Mouse (Mus musculus) liver, embryonic 12.5 days (tissue): ENCODE results near the gene Ankrd28. TPM values are rescaled to one million over a fixed set of nuclear protein-coding genes. Genes with fewer than 3 reads are reported as not detected.
"Not testable (repeated sequence)": the region's sequence is repeated elsewhere in the genome, so short reads cannot be mapped to it uniquely, and the experiment has no call there.

Experiments used
- ATAC-seq: fragments of 200-750 bp; cut with Nextera tagmentation; 2 replicates; pipeline ENCODE4 v1.8.0; 2017; ENCODE audit warnings: moderate number of reproducible peaks, mild to moderate bottlenecking, moderate library complexity
- H3K27ac ChIP-seq: fragments of 300-500 bp; sonication (generic); 2 replicates; pipeline ENCODE4 v1.5.1; 2016; ENCODE audit warnings: mild to moderate bottlenecking
- H3K27me3 ChIP-seq: fragments of 300-500 bp; sonication (generic); replicated peaks from 2 replicates; pipeline ENCODE4 v1.6.1; 2016; ENCODE audit warnings: mild to moderate bottlenecking, moderate library complexity
- H3K36me3 ChIP-seq: fragments of 300-500 bp; sonication (generic); 2 replicates; pipeline ENCODE4 v1.6.1; 2016; ENCODE audit warnings: mild to moderate bottlenecking, moderate library complexity
- H3K4me1 ChIP-seq: fragments of 300-500 bp; sonication (generic); 2 replicates; pipeline ENCODE4 v1.6.1; 2016
- H3K4me2 ChIP-seq: fragments of 300-500 bp; sonication (generic); 2 replicates; pipeline ENCODE4 v1.6.1; 2016; ENCODE audit warnings: mild to moderate bottlenecking, moderate library complexity
- H3K4me3 ChIP-seq: fragments of 300-500 bp; sonication (generic); 2 replicates; pipeline ENCODE4 v1.5.1; 2016; ENCODE audit warnings: mild to moderate bottlenecking, moderate library complexity
- H3K9ac ChIP-seq: fragments of 300-500 bp; sonication (generic); 2 replicates; pipeline ENCODE4 v1.6.1; 2016; ENCODE audit warnings: mild to moderate bottlenecking, moderate library complexity
- H3K9me3 ChIP-seq: fragments of 300-500 bp; sonication (generic); replicated peaks from 2 replicates; pipeline ENCODE4 v1.6.1; 2016; ENCODE audit warnings: mild to moderate bottlenecking, moderate library complexity
- WGBS: fragments of 180-500 bp; shearing (Covaris S2); methylation state at CpG from one replicate; pipeline ENCODE4 v1.1.7; 2016; ENCODE audit not compliant: insufficient replicate concordance; 5-methylcytosine and 5-hydroxymethylcytosine counted together
- polyA plus RNA-seq: library from polyadenylated mRNA; unstranded; fragments of >200 nt; fragmentation: Nextera tagmentation; extraction: Ambion mirVana; gene quantifications from 2 replicates; pipeline ENCODE4 v1.2.1, GENCODE M21; 2016

Ankrd28 gene
- polyA plus RNA-seq: 6.2 and 6.6 TPM in 2 replicates

- Histone ChIP-seq H3K4me3 (peak within 1 kb of the TSS; percentile 97), H3K36me3 (no peaks in the 10 kb centered on the region), H3K27me3 (no peaks in the 10 kb centered on the region), H3K9me3 (no peaks in the 10 kb centered on the region), H3K9ac (peak within 1 kb of the TSS; percentile 89), H3K4me2 (peak within 1 kb of the TSS; percentile 95), H3K4me1 (peaks cover 29% of the 10 kb centered on the region), H3K27ac (peak within 1 kb of the TSS; percentile 90)
- peak; percentile 97 for ATAC-seq
- WGBS: under 1% methylated on average over 80 of the region's 81 CpGs
Measured at GRCm38 (mm10) chr14:31830571-31831369, at the start of gene Ankrd28. Ankrd28 (minus strand) TSS chr14:31830651.

- WGBS: 74% methylated on average over 6 of the region's 6 CpGs
- H3K4me3 ChIP-seq: no peak overlapping the region
- no peak overlapping the region for H3K4me2 ChIP-seq
- no peaks in the 10 kb centered on the region for H3K27me3 ChIP-seq
- no peaks in the 10 kb centered on the region for H3K9me3 ChIP-seq
- ATAC-seq: no peak
- no peaks in the 10 kb centered on the region for H3K36me3 ChIP-seq
- no peak overlapping the region for H3K27ac ChIP-seq
- no peaks in the 10 kb centered on the region for H3K4me1 ChIP-seq
- no peak overlapping the region for H3K9ac ChIP-seq
Measured at GRCm38 (mm10) chr14:31879456-31879855, 49.0 kb upstream of the Ankrd28 start.

- Histone ChIP-seq H3K36me3 (no peaks in the 10 kb centered on the region), H3K27me3 (no peaks in the 10 kb centered on the region), H3K4me3 (no peak overlapping the region), H3K9me3 (no peaks in the 10 kb centered on the region), H3K4me2 (no peak overlapping the region), H3K9ac (no peak overlapping the region), H3K4me1 (no peaks in the 10 kb centered on the region), H3K27ac (no peak overlapping the region)
- ATAC-seq: no peak
- 66% methylated on average over 5 of the region's 5 CpGs for WGBS
Measured at GRCm38 (mm10) chr14:31872130-31872529, 41.7 kb upstream of the Ankrd28 start.

- no peak overlapping the region for H3K4me3 ChIP-seq
- no peaks in the 10 kb centered on the region for H3K27me3 ChIP-seq
- no peak overlapping the region for H3K4me2 ChIP-seq
- no peaks in the 10 kb centered on the region for H3K36me3 ChIP-seq
- H3K4me1 ChIP-seq: no peaks in the 10 kb centered on the region
- no peak for ATAC-seq
- H3K27ac ChIP-seq: no peak overlapping the region
- 67% methylated on average over 5 of the region's 5 CpGs for WGBS
- H3K9ac ChIP-seq: no peak overlapping the region
- peaks cover 12% of the 10 kb centered on the region for H3K9me3 ChIP-seq
Measured at GRCm38 (mm10) chr14:31870436-31870835, 40.0 kb upstream of the Ankrd28 start.

GRCm38 (mm10) chr14:31868591-31868990 lies 38.1 kb upstream of the Ankrd28 start:
- WGBS: 32% methylated on average over 1 of the region's 1 CpGs
- Histone ChIP-seq H3K4me1 (no peaks in the 10 kb centered on the region), H3K27ac (no peak overlapping the region), H3K4me3 (no peak overlapping the region), H3K36me3 (no peaks in the 10 kb centered on the region), H3K27me3 (no peaks in the 10 kb centered on the region), H3K9me3 (peaks cover 18% of the 10 kb centered on the region), H3K9ac (no peak overlapping the region), H3K4me2 (no peak overlapping the region)
- ATAC-seq: no peak

- H3K27ac ChIP-seq, ATAC-seq, H3K4me3 ChIP-seq, H3K36me3 ChIP-seq, H3K9ac ChIP-seq, H3K4me2 ChIP-seq, H3K27me3 ChIP-seq, H3K4me1 ChIP-seq: not testable (repeated sequence)
- H3K9me3 ChIP-seq: peaks cover 34% of the 10 kb centered on the region
- whole genome bisulfite sequencing: 80% methylated on average over 10 of the region's 10 CpGs
Measured at GRCm38 (mm10) chr14:31866366-31866765, 35.9 kb upstream of the Ankrd28 start.

- Histone ChIP-seq H3K4me3 (no peak overlapping the region), H3K4me1 (no peaks in the 10 kb centered on the region), H3K4me2 (no peak overlapping the region), H3K36me3 (no peaks in the 10 kb centered on the region), H3K27me3 (no peaks in the 10 kb centered on the region), H3K9me3 (peaks cover 16% of the 10 kb centered on the region), H3K9ac (no peak overlapping the region), H3K27ac (no peak overlapping the region)
- no peak for ATAC-seq
- WGBS: 71% methylated on average over 2 of the region's 2 CpGs
Measured at GRCm38 (mm10) chr14:31858679-31859078, 28.2 kb upstream of the Ankrd28 start.

GRCm38 (mm10) chr14:31857096-31857975 lies 26.9 kb upstream of the Ankrd28 start:
- no peak overlapping the region for H3K4me2 ChIP-seq
- H3K27me3 ChIP-seq: no peaks in the 10 kb centered on the region
- H3K4me1 ChIP-seq: no peaks in the 10 kb centered on the region
- H3K9ac ChIP-seq: no peak overlapping the region
- no peak overlapping the region for H3K4me3 ChIP-seq
- H3K27ac ChIP-seq: no peak overlapping the region
- peaks cover 8% of the 10 kb centered on the region for H3K9me3 ChIP-seq
- H3K36me3 ChIP-seq: no peaks in the 10 kb centered on the region
- WGBS: 64% methylated on average over 11 of the region's 11 CpGs
- no peak for ATAC-seq

- H3K4me1 ChIP-seq: no peaks in the 10 kb centered on the region
- no peak for ATAC-seq
- no peaks in the 10 kb centered on the region for H3K36me3 ChIP-seq
- no peak overlapping the region for H3K9ac ChIP-seq
- no peak overlapping the region for H3K27ac ChIP-seq
- no peak overlapping the region for H3K4me2 ChIP-seq
- H3K4me3 ChIP-seq: no peak overlapping the region
- WGBS: 62% methylated on average over 5 of the region's 5 CpGs
- no peaks in the 10 kb centered on the region for H3K27me3 ChIP-seq
- no peaks in the 10 kb centered on the region for H3K9me3 ChIP-seq
Measured at GRCm38 (mm10) chr14:31856007-31856406, 25.6 kb upstream of the Ankrd28 start.

GRCm38 (mm10) chr14:31854667-31855066 lies 24.2 kb upstream of the Ankrd28 start:
- Histone ChIP-seq H3K27ac (no peak overlapping the region), H3K4me3 (no peak overlapping the region), H3K9me3 (no peaks in the 10 kb centered on the region), H3K27me3 (no peaks in the 10 kb centered on the region), H3K4me1 (no peaks in the 10 kb centered on the region), H3K4me2 (no peak overlapping the region), H3K36me3 (no peaks in the 10 kb centered on the region), H3K9ac (no peak overlapping the region)
- ATAC-seq: no peak
- WGBS: 59% methylated on average over 4 of the region's 4 CpGs

- Histone ChIP-seq H3K36me3 (no peaks in the 10 kb centered on the region), H3K27ac (no peak overlapping the region), H3K4me1 (no peaks in the 10 kb centered on the region), H3K9me3 (0 out of 2 replicates have a peak, but pooled peaks cover 3% of the 10 kb centered on the region), H3K4me3 (no peak overlapping the region), H3K4me2 (no peak overlapping the region), H3K9ac (no peak overlapping the region), H3K27me3 (no peaks in the 10 kb centered on the region)
- WGBS: 61% methylated on average over 4 of the region's 4 CpGs
- ATAC-seq: no peak
Measured at GRCm38 (mm10) chr14:31843571-31843970, 13.1 kb upstream of the Ankrd28 start.

- Histone ChIP-seq H3K9ac (no peak overlapping the region), H3K36me3 (no peaks in the 10 kb centered on the region), H3K4me2 (peak overlapping the region; percentile 95), H3K4me1 (peaks cover 26% of the 10 kb centered on the region), H3K4me3 (no peak overlapping the region), H3K27me3 (no peaks in the 10 kb centered on the region), H3K9me3 (no peaks in the 10 kb centered on the region), H3K27ac (no peak overlapping the region)
- whole genome bisulfite sequencing: 43% methylated on average over 4 of the region's 4 CpGs
- ATAC-seq: no peak
Measured at GRCm38 (mm10) chr14:31832022-31832421, 1.6 kb upstream of the Ankrd28 start.
